Mouse (Mus musculus) hindbrain, embryonic 10.5 days (tissue): Measurements from ENCODE around the gene Kcnc1. TPM values are rescaled to one million over a fixed set of nuclear protein-coding genes. Genes with fewer than 3 reads are reported as not detected.

ENCODE experiments used
- DNase-seq: peaks from one replicate; pipeline ENCODE4 v3.0.0-alpha.2; 2017; ENCODE audit warnings: low spot score
- H3K27ac ChIP-seq: fragments of 300-500 bp; sonication (generic); 2 replicates; pipeline ENCODE4 v1.5.1; 2016; ENCODE audit warnings: mild to moderate bottlenecking, moderate library complexity
- H3K27me3 ChIP-seq: fragments of 300-500 bp; sonication (generic); 2 replicates; pipeline ENCODE4 v1.6.1; 2016; ENCODE audit warnings: mild to moderate bottlenecking; ENCODE audit not compliant: poor library complexity, insufficient read depth, severe bottlenecking
- H3K36me3 ChIP-seq: fragments of 300-500 bp; sonication (generic); 2 replicates; pipeline ENCODE4 v1.6.1; 2016; ENCODE audit warnings: mild to moderate bottlenecking, moderate library complexity
- H3K4me1 ChIP-seq: fragments of 300-500 bp; sonication (generic); replicated peaks from 2 replicates; pipeline ENCODE4 v1.6.1; 2016; ENCODE audit warnings: mild to moderate bottlenecking
- H3K4me3 ChIP-seq: fragments of 300-500 bp; sonication (generic); 2 replicates; pipeline ENCODE4 v1.5.1; 2016; ENCODE audit warnings: mild to moderate bottlenecking, moderate library complexity
- H3K9me3 ChIP-seq: fragments of 300-500 bp; sonication (generic); 2 replicates; pipeline ENCODE4 v1.6.1; 2016; ENCODE audit warnings: mild to moderate bottlenecking, moderate library complexity
- WGBS: fragments of 180-500 bp; shearing (Covaris S2); methylation state at CpG from one replicate; pipeline ENCODE4 v1.1.7; 2016; 5-methylcytosine and 5-hydroxymethylcytosine counted together
- polyA plus RNA-seq: library from polyadenylated mRNA; unstranded; fragments of >200 nt; fragmentation: Nextera tagmentation; extraction: Ambion mirVana; gene quantifications from 2 replicates; pipeline ENCODE4 v1.2.1, GENCODE M21; 2016

The Kcnc1 gene
- polyA plus RNA-seq, 1 experiment from 2014 or later = 2.3 TPM

DNA sequence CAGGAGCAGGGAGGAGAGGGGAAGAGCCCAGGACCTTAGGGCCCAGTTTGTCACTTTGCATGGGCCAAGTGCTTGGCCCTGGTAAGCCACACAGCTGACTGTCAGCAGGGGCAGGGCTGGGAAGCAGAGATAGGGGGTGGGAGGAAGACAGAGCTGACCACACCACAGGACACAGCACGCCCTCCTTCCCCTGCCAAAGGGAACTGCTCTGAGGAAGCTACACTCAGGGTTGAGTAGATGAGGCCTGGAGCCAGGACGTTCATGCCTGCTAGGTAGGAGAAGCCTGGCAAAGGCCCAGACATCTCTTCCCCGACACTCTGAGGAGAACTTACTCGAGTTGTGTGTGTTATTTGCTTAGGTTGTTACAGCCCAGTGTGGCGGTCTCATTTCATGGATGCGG lies 49.6 kb downstream of the Kcnc1 start:
- Histone ChIP-seq H3K4me1 (peaks cover 23% of the 10 kb centered on the region), H3K36me3 (no peaks in the 10 kb centered on the region), H3K27ac (no peak overlapping the region), H3K4me3 (no peak overlapping the region), H3K9me3 (no peaks in the 10 kb centered on the region), H3K27me3 (no peaks in the 10 kb centered on the region)
- no peak for DNase-seq
- 83% methylated on average over 6 of the region's 6 CpGs for WGBS

DNA sequence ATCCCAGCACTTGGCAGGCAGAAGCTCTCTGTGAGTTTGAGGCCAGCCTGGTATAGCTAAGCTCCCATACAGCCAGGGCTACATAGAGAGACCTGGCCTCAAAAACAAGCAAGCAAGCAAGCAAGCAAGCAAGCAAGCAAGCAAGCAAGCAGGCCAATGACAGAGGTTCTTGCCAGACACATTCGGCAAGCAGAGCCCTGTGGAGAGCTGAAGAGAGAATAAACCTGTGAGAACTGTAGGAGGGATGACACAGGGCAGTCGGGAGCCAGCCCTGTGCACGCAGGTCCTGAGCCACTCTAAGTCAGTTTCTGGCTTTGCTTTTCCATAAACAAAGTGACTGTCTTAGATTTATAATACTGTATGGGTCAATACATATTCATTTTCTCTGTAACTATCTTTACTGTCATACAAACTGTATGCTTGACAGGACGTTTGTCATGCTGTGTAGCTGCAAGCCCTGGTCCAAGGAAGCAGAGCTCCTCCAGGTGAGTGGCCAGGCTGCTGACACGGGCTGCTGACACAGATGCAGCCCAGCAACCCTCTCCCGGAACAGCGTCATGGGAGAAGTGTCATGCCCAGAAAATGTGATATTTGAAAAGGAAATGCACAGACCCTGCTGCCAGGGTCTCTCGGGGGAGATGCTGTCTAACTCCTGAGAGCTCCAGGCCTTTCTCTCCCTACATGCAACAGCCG lies 51.3 kb downstream of the Kcnc1 start:
- DNase-seq = no peak
- no peaks in the 10 kb centered on the region for H3K9me3 ChIP-seq
- peaks cover 24% of the 10 kb centered on the region for H3K4me1 ChIP-seq
- H3K27me3 ChIP-seq = 0 out of 2 replicates have a peak, but pooled peaks cover 4% of the 10 kb centered on the region
- no peak overlapping the region for H3K4me3 ChIP-seq
- no peaks in the 10 kb centered on the region for H3K36me3 ChIP-seq
- no peak overlapping the region for H3K27ac ChIP-seq
- 67% methylated on average over 9 of the region's 9 CpGs for WGBS

- H3K27ac ChIP-seq = no peak overlapping the region; the same call in 1 of the 2 replicates
- H3K36me3 ChIP-seq = no peaks in the 10 kb centered on the region
- H3K4me3 ChIP-seq = no peak overlapping the region
- peaks cover 38% of the 10 kb centered on the region for H3K4me1 ChIP-seq
- peak; percentile 10 for DNase-seq
- H3K27me3 ChIP-seq = 0 out of 2 replicates have a peak, but pooled peaks cover 4% of the 10 kb centered on the region
- 52% methylated on average over 6 of the region's 6 CpGs for WGBS
- no peaks in the 10 kb centered on the region for H3K9me3 ChIP-seq
Measured at GRCm38 (mm10) chr7:46448922-46449645, 52.8 kb downstream of the Kcnc1 start.

GRCm38 (mm10) chr7:46453930-46454679 lies 57.8 kb downstream of the Kcnc1 start:
- DNase-seq = peak; percentile 73
- Histone ChIP-seq H3K4me3 (no peak overlapping the region), H3K9me3 (no peaks in the 10 kb centered on the region), H3K4me1 (peaks cover 33% of the 10 kb centered on the region), H3K36me3 (no peaks in the 10 kb centered on the region), H3K27me3 (0 out of 2 replicates have a peak, but pooled peaks cover 4% of the 10 kb centered on the region), H3K27ac (peak overlapping the region; percentile 72)
- WGBS = 35% methylated on average over 10 of the region's 10 CpGs

DNA sequence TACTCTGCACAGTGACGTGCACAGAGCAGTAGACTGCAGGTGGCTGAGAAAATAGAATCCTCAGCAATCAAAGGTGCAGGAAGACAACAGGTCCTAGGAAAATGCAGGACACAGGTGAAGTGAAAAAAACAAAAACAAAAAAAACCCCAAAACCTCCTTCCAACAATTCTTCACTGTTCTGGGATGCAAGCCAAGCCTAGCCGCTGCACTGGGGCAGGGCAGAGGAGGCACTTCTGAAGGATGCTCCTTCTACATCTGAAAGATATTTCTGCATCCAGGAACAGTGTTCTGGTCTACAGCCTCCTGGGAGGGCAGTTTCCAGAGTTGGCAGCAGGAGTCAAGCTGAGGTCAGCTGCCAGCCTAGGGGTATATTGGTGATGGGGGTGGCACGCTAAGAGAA lies 61.6 kb downstream of the Kcnc1 start:
- Histone ChIP-seq H3K4me3 (no peak overlapping the region), H3K9me3 (no peaks in the 10 kb centered on the region), H3K4me1 (peaks cover 26% of the 10 kb centered on the region), H3K27me3 (no peaks in the 10 kb centered on the region), H3K36me3 (no peaks in the 10 kb centered on the region), H3K27ac (no peak overlapping the region)
- no peak for DNase-seq
- 85% methylated on average over 3 of the region's 3 CpGs for WGBS

DNA sequence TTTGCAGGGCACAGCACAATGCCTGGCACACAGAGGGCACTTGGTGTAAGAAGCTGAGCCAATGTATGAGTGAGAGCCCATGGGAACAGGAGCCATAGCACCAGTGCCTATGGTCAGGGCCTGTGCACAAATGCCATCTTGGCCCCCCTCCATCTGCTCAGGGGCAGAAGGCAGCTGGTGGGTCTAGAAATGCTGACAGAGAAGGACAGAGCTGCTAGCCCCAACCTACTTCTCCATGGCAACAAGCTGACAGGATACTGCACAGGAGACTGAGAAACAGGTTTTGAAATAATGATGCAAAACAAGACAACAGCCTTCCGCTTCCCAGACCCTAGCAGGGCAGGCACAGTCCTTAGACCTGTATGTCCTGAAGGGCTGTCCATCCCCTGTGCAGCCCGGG lies 62.9 kb downstream of the Kcnc1 start:
- Histone ChIP-seq H3K36me3 (no peaks in the 10 kb centered on the region), H3K4me1 (peaks cover 14% of the 10 kb centered on the region), H3K4me3 (no peak overlapping the region), H3K9me3 (no peaks in the 10 kb centered on the region), H3K27me3 (no peaks in the 10 kb centered on the region), H3K27ac (peak overlapping the region; percentile 43; the same call in 1 of the 2 replicates)
- no peak for DNase-seq
- 86% methylated on average over 2 of the region's 2 CpGs for WGBS

DNA sequence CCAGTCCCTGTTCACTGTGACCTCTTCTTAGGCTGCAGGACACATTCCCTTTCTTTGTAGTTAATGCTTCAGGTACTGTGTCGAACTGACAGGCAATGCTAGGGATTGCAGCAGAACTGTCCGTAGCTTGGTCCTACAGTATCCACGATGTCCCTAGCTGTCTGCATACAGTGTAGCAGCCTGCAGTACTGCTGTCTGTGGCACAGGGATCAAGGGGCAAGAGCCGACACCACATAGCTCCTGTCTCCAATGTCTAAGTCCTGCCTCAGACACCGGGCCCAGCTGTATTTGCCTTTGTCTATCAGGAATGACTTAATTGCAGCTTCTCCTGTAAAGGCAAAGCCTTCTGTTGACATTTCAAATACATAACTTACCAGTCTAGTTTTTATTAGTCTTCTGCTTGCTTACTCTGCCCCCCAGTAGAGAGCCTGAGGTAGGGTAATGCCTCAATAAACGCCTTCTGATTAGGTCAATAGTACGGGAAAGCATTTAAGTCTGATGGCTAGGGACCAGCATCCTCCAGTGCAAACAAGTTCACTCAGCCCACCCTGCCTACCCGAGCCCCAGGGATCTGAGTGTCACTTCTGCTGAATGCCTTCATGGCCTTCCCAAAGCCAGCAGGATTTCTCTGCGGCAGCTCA lies 63.4 kb downstream of the Kcnc1 start:
- H3K27ac ChIP-seq = peak overlapping the region; percentile 43; the same call in 1 of the 2 replicates
- no peak overlapping the region for H3K4me3 ChIP-seq
- H3K36me3 ChIP-seq = no peaks in the 10 kb centered on the region
- no peaks in the 10 kb centered on the region for H3K9me3 ChIP-seq
- no peaks in the 10 kb centered on the region for H3K27me3 ChIP-seq
- no peak for DNase-seq
- WGBS = 87% methylated on average over 9 of the region's 9 CpGs
- H3K4me1 ChIP-seq = peaks cover 9% of the 10 kb centered on the region

DNA sequence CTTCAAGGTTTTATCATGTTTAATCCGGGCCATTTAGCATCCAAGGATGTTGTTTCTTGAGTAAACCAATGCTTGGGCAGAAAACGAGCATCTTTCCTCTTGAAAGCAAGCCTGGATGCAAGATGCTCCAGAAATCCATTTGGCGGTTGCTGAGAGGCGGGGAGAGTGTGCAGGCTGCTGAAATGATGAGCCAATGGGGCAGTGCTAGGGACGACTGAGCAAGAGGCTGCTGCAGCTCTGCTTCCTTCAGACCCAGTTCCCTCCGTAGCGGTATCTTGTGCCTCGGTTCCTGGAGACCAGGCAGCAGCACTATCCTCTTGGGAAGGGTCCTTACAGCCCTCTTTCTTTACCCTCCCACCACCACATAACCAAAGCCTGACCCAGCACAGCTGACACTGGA lies 66.0 kb downstream of the Kcnc1 start:
- 70% methylated on average over 8 of the region's 8 CpGs for WGBS
- Histone ChIP-seq H3K4me3 (no peak overlapping the region), H3K9me3 (no peaks in the 10 kb centered on the region), H3K27me3 (no peaks in the 10 kb centered on the region), H3K36me3 (no peaks in the 10 kb centered on the region), H3K27ac (no peak overlapping the region), H3K4me1 (peaks cover 9% of the 10 kb centered on the region)
- DNase-seq = no peak

GRCm38 (mm10) chr7:46463136-46463535 lies 66.8 kb downstream of the Kcnc1 start:
- 85% methylated on average over 8 of the region's 8 CpGs for WGBS

DNA sequence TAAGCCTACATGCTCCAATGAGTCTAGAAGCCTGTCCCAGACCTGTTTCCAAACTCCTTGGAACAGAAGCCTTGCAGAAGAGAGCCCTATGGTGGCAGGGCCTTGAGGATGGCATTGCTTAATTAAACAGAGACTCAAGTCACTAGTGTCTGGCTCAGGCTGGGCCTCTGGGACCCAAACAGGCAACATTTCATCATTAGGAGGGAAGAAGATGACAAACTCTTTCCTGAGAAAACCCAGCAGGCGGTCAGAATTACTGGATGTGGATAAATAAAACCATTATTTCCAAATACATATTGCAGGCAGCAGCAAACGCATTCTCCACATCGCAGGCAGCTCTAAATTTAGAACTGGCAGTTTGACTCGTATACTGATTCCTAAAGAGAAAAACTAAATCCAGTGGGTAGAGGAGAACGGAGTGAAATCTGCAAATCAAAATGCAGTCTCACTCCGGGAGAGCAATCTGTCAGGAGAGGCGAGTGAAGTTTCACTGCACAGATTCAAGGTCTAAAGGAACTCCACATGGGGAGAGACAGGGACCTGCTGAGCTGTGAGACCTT lies 70.2 kb downstream of the Kcnc1 start:
- Histone ChIP-seq H3K4me3 (no peak overlapping the region), H3K36me3 (no peaks in the 10 kb centered on the region), H3K27me3 (no peaks in the 10 kb centered on the region), H3K4me1 (no peaks in the 10 kb centered on the region; the same call in 1 of the 2 replicates), H3K27ac (no peak overlapping the region), H3K9me3 (no peaks in the 10 kb centered on the region)
- WGBS = 79% methylated on average over 7 of the region's 7 CpGs
- no peak for DNase-seq

More at GRCm38 (mm10) chr7:46463136-46463535, 66.8 kb downstream of the Kcnc1 start:
- H3K9me3 ChIP-seq = no peaks in the 10 kb centered on the region
- H3K36me3 ChIP-seq = no peaks in the 10 kb centered on the region
- peaks cover 9% of the 10 kb centered on the region for H3K4me1 ChIP-seq
- DNase-seq = no peak
- H3K27me3 ChIP-seq = no peaks in the 10 kb centered on the region
- no peak overlapping the region for H3K4me3 ChIP-seq
- no peak overlapping the region for H3K27ac ChIP-seq

- no peak overlapping the region for H3K4me3 ChIP-seq
- WGBS = 97% methylated on average over 3 of the region's 3 CpGs
- no peak for DNase-seq
- no peak overlapping the region for H3K27ac ChIP-seq
- H3K36me3 ChIP-seq = no peaks in the 10 kb centered on the region
- no peaks in the 10 kb centered on the region for H3K9me3 ChIP-seq
- peaks cover 9% of the 10 kb centered on the region for H3K4me1 ChIP-seq
- H3K27me3 ChIP-seq = no peaks in the 10 kb centered on the region
Measured at GRCm38 (mm10) chr7:46469542-46469941, 73.2 kb downstream of the Kcnc1 start.

DNA sequence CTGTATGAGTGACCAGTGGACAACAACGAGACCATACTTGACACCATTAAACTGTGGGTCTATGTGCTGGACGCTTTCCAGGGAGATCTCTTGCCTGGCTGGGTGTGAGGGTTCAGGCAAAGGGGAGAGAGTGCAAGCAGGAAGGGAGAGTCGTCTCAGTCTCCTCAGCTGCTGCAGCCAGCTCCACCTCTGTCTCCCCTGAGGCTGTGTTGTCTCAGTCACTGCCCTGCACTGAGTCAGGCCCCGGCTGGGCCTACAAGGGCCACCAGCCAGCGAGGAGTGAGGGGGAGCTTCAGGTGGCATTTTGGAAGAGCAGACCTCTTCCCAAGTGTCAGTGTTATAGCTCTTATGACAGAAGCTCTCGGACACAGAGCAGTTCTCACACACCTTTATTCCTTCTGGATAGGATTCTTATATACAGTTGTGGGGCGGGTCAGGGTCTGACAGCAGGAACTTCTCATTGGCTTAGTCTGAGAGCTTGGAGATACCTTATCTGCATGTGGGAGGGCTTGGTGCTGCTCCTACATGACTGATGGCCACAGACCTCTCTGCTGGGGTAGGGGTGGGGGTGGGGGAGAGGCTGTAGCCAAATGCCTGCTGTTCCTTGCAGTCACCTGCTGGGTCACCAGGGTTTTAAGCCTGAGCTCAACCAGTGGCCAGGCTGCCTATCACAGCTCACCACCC lies 74.9 kb downstream of the Kcnc1 start:
- Histone ChIP-seq H3K4me1 (peaks cover 9% of the 10 kb centered on the region), H3K27me3 (no peaks in the 10 kb centered on the region), H3K9me3 (no peaks in the 10 kb centered on the region), H3K36me3 (no peaks in the 10 kb centered on the region), H3K4me3 (no peak overlapping the region), H3K27ac (no peak overlapping the region)
- WGBS = 68% methylated on average over 7 of the region's 7 CpGs
- DNase-seq = no peak
